Mouse (Mus musculus) liver, embryonic 15.5 days (tissue): ENCODE data around the gene Mup6. TPM values are rescaled to one million over a fixed set of nuclear protein-coding genes. Genes with fewer than 3 reads are reported as not detected.
"Not testable (repeated sequence)": the region's sequence is repeated elsewhere in the genome, so short reads cannot be mapped to it uniquely, and the experiment has no call there.

ENCODE experiments used
- ATAC-seq: fragments of 200-750 bp; cut with Nextera tagmentation; 2 replicates; pipeline ENCODE4 v1.8.0; 2017; ENCODE audit warnings: moderate number of reproducible peaks, mild to moderate bottlenecking, moderate library complexity; ENCODE audit not compliant: insufficient read depth
- H3K27ac ChIP-seq: fragments of 300-500 bp; sonication (generic); replicated peaks from 2 replicates; pipeline ENCODE4 v1.5.1; 2015; ENCODE audit warnings: mild to moderate bottlenecking, inconsistent platforms
- H3K27me3 ChIP-seq: fragments of 300-500 bp; sonication (generic); 2 replicates; pipeline ENCODE4 v1.6.1; 2015; ENCODE audit warnings: mild to moderate bottlenecking, inconsistent platforms
- H3K36me3 ChIP-seq: fragments of 300-500 bp; sonication (generic); replicated peaks from 2 replicates; pipeline ENCODE4 v1.6.1; 2015; ENCODE audit warnings: moderate library complexity, mild to moderate bottlenecking, inconsistent platforms
- H3K4me1 ChIP-seq: fragments of 300-500 bp; sonication (generic); replicated peaks from 2 replicates; pipeline ENCODE4 v1.6.1; 2015; ENCODE audit warnings: inconsistent platforms
- H3K4me2 ChIP-seq: fragments of 300-500 bp; sonication (generic); 2 replicates; pipeline ENCODE4 v1.6.1; 2015; ENCODE audit warnings: moderate library complexity, mild to moderate bottlenecking, inconsistent platforms
- H3K4me3 ChIP-seq: fragments of 300-500 bp; sonication (generic); replicated peaks from 2 replicates; pipeline ENCODE4 v1.5.1; 2015; ENCODE audit warnings: mild to moderate bottlenecking, inconsistent platforms
- H3K9ac ChIP-seq: fragments of 300-500 bp; sonication (generic); 2 replicates; pipeline ENCODE4 v1.6.1; 2015; ENCODE audit warnings: moderate library complexity, mild to moderate bottlenecking, inconsistent platforms
- H3K9me3 ChIP-seq: fragments of 300-500 bp; sonication (generic); replicated peaks from 2 replicates; pipeline ENCODE4 v1.6.1; 2016; ENCODE audit warnings: inconsistent platforms
- WGBS: fragments of 180-500 bp; shearing (Covaris S2); methylation state at CpG from one replicate; pipeline ENCODE4 v1.1.7; 2015; ENCODE audit warnings: mixed read lengths; ENCODE audit not compliant: insufficient replicate concordance; 5-methylcytosine and 5-hydroxymethylcytosine counted together
- polyA plus RNA-seq: library from polyadenylated mRNA; unstranded; fragments of >200 nt; fragmentation: Nextera tagmentation; extraction: Ambion mirVana; gene quantifications from 2 replicates; pipeline ENCODE4 v1.2.1, GENCODE M21; 2015

Mup6 gene
- polyA plus RNA-seq, 1 experiment from 2014 or later, result not detected

DNA sequence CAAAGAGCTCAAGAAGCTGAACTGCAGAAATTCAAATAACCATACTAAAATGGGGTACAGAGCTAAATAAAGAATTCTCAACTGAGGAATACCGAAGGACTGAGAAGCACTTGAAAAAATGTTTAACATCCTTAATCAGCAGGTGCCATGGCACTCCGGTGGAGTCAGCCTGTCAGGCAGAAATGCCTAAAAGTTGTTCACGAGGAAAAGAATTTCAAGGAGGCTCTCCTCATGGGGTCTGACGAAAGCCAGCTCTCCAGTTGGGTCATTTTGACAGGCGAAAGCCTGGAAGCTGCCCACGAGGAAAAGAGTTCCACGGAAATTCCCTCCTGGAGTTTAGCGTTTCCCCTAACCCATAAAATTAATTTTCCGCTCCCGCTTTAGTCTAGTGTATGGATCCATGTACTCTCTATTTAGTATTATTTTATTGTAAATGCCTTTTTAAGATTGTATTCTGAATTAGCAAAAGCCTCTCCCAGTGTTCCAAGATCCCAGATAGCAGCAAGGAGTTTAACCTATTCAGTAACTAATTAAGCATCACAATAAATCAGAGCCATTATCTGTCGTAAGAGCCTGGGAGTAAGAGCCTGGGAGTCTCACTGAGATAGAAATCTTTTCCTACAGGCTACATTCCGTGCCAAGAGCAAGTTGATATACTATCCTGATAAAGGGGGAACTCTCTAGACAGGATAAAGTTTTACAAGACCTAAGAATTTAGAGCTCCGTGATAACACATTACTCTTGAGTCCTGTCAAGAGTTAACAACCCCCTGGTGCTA lies 65.4 kb downstream of the Mup6 start:
- not testable (repeated sequence) for H3K27me3 ChIP-seq, H3K4me1 ChIP-seq, H3K9ac ChIP-seq, H3K9me3 ChIP-seq, H3K4me3 ChIP-seq, H3K4me2 ChIP-seq, H3K36me3 ChIP-seq, ATAC-seq, H3K27ac ChIP-seq
- 60% methylated on average over 13 of the region's 13 CpGs for WGBS

Other genes with a start within 250 kb of the Mup6 start
- 16.5 and 17.3 TPM in 2 replicates for gene Inip, start 162.7 kb upstream of the Mup6 start, polyA plus RNA-seq
- 3.7 and 4.3 TPM in 2 replicates for gene Snx30, start 158.5 kb upstream of the Mup6 start, polyA plus RNA-seq
- gene Slc46a2, start 49.2 kb upstream of the Mup6 start, polyA plus RNA-seq, result not detected in 2 replicates
- not detected in 2 replicates for gene Mup4, start 3.6 kb upstream of the Mup6 start, polyA plus RNA-seq
- gene Mup7, start 106.2 kb downstream of the Mup6 start, polyA plus RNA-seq, result not detected in 2 replicates
- gene Mup2, start 190.0 kb downstream of the Mup6 start, polyA plus RNA-seq, result not detected in 2 replicates